Mouse (Mus musculus) heart, embryonic 13.5 days (tissue): ENCODE data around the gene Rph3a. TPM values are rescaled to one million over a fixed set of nuclear protein-coding genes. Genes with fewer than 3 reads are reported as not detected.
"Not testable (repeated sequence)": the region's sequence is repeated elsewhere in the genome, so short reads cannot be mapped to it uniquely, and the experiment has no call there.

Experiments used
- ATAC-seq: fragments of 200-750 bp; cut with Nextera tagmentation; 2 replicates; pipeline ENCODE4 v1.8.0; 2017; ENCODE audit warnings: moderate TSS enrichment; ENCODE audit not compliant: insufficient number of reproducible peaks, low FRiP score, low TSS enrichment; ENCODE audit errors: extremely low read depth
- H3K27ac ChIP-seq: fragments of 300-500 bp; sonication (generic); replicated peaks from 2 replicates; pipeline ENCODE4 v1.5.1; 2015; ENCODE audit warnings: moderate library complexity, mild to moderate bottlenecking, inconsistent platforms
- H3K27me3 ChIP-seq: fragments of 300-500 bp; sonication (generic); replicated peaks from 2 replicates; pipeline ENCODE4 v1.6.1; 2015; ENCODE audit warnings: mild to moderate bottlenecking, inconsistent platforms
- H3K36me3 ChIP-seq: fragments of 300-500 bp; sonication (generic); 2 replicates; pipeline ENCODE4 v1.6.1; 2015; ENCODE audit warnings: mild to moderate bottlenecking, inconsistent platforms
- H3K4me1 ChIP-seq: fragments of 300-500 bp; sonication (generic); 2 replicates; pipeline ENCODE4 v1.6.1; 2015; ENCODE audit warnings: inconsistent platforms
- H3K4me2 ChIP-seq: fragments of 300-500 bp; sonication (generic); 2 replicates; pipeline ENCODE4 v1.6.1; 2015; ENCODE audit warnings: inconsistent platforms, mild to moderate bottlenecking, moderate library complexity
- H3K4me3 ChIP-seq: fragments of 300-500 bp; sonication (generic); 2 replicates; pipeline ENCODE4 v1.5.1; 2015; ENCODE audit warnings: moderate library complexity, mild to moderate bottlenecking, inconsistent platforms
- H3K9ac ChIP-seq: fragments of 300-500 bp; sonication (generic); 2 replicates; pipeline ENCODE4 v1.6.1; 2015; ENCODE audit warnings: inconsistent platforms, mild to moderate bottlenecking, moderate library complexity
- H3K9me3 ChIP-seq: fragments of 300-500 bp; sonication (generic); 2 replicates; pipeline ENCODE4 v1.6.1; 2016; ENCODE audit warnings: inconsistent platforms
- WGBS: fragments of 180-500 bp; shearing (Covaris S2); methylation state at CpG from one replicate; pipeline ENCODE4 v1.1.7; 2015; ENCODE audit warnings: mixed read lengths; 5-methylcytosine and 5-hydroxymethylcytosine counted together
- polyA plus RNA-seq: library from polyadenylated mRNA; unstranded; fragments of >200 nt; fragmentation: Nextera tagmentation; extraction: Ambion mirVana; gene quantifications from 2 replicates; pipeline ENCODE4 v1.2.1, GENCODE M21; 2015

Rph3a gene
- polyA plus RNA-seq, 1 experiment from 2014 or later = not detected

GRCm38 (mm10) chr5:120906791-120907733 is 102.8 kb downstream of the Rph3a start, which contains the start of gene Oas1a:
Gene Oas1a (minus strand): TSS chr5:120907521.
- not testable (repeated sequence) for H3K27ac ChIP-seq, H3K4me2 ChIP-seq, H3K4me1 ChIP-seq, H3K9ac ChIP-seq, H3K27me3 ChIP-seq, ATAC-seq, H3K4me3 ChIP-seq, H3K36me3 ChIP-seq, H3K9me3 ChIP-seq
- WGBS = 30% methylated on average over 9 of the region's 12 CpGs

- no peak overlapping the region for H3K9ac ChIP-seq
- H3K4me2 ChIP-seq = no peak overlapping the region
- H3K9me3 ChIP-seq = no peaks in the 10 kb centered on the region; the same call in 1 of the 2 replicates
- no peak for ATAC-seq
- no peak overlapping the region for H3K27ac ChIP-seq
- H3K4me3 ChIP-seq = no peak overlapping the region
- no peaks in the 10 kb centered on the region for H3K4me1 ChIP-seq
- H3K36me3 ChIP-seq = no peaks in the 10 kb centered on the region
- WGBS = 81% methylated on average over 5 of the region's 5 CpGs
- no peaks in the 10 kb centered on the region for H3K27me3 ChIP-seq
Measured at GRCm38 (mm10) chr5:120902056-120902455, 107.8 kb downstream of the Rph3a start.

- no peak overlapping the region for H3K9ac ChIP-seq
- H3K4me2 ChIP-seq = no peak overlapping the region
- H3K27ac ChIP-seq = no peak overlapping the region
- H3K27me3 ChIP-seq = no peaks in the 10 kb centered on the region
- no peaks in the 10 kb centered on the region; the same call in 1 of the 2 replicates for H3K9me3 ChIP-seq
- ATAC-seq = no peak
- WGBS = 55% methylated on average over 1 of the region's 1 CpGs
- no peaks in the 10 kb centered on the region for H3K36me3 ChIP-seq
- H3K4me3 ChIP-seq = no peak overlapping the region
- H3K4me1 ChIP-seq = no peaks in the 10 kb centered on the region
Measured at GRCm38 (mm10) chr5:120900666-120901065, 109.2 kb downstream of the Rph3a start.

- Histone ChIP-seq H3K4me3 (no peak overlapping the region), H3K4me1 (no peaks in the 10 kb centered on the region), H3K27me3 (no peaks in the 10 kb centered on the region), H3K9ac (no peak overlapping the region), H3K27ac (no peak overlapping the region), H3K4me2 (no peak overlapping the region), H3K36me3 (no peaks in the 10 kb centered on the region), H3K9me3 (no peaks in the 10 kb centered on the region; the same call in 1 of the 2 replicates)
- ATAC-seq = no peak
Measured at GRCm38 (mm10) chr5:120898726-120899125, 111.2 kb downstream of the Rph3a start.

GRCm38 (mm10) chr5:120898307-120898706 is 111.6 kb downstream of the Rph3a start:
- no peak for ATAC-seq
- H3K4me1 ChIP-seq = no peaks in the 10 kb centered on the region
- H3K9me3 ChIP-seq = no peaks in the 10 kb centered on the region; the same call in 1 of the 2 replicates
- no peak overlapping the region for H3K27ac ChIP-seq
- H3K27me3 ChIP-seq = no peaks in the 10 kb centered on the region
- no peaks in the 10 kb centered on the region for H3K36me3 ChIP-seq
- H3K4me3 ChIP-seq = no peak overlapping the region
- H3K9ac ChIP-seq = no peak overlapping the region
- no peak overlapping the region for H3K4me2 ChIP-seq
- 78% methylated on average over 6 of the region's 6 CpGs for whole genome bisulfite sequencing

- WGBS = 72% methylated on average over 11 of the region's 11 CpGs
Measured at GRCm38 (mm10) chr5:120895231-120895900, 114.5 kb downstream of the Rph3a start.

GRCm38 (mm10) chr5:120894692-120895091 is 115.2 kb downstream of the Rph3a start:
- not testable (repeated sequence) for ATAC-seq, H3K9me3 ChIP-seq, H3K36me3 ChIP-seq, H3K27ac ChIP-seq, H3K9ac ChIP-seq, H3K4me3 ChIP-seq, H3K4me2 ChIP-seq, H3K27me3 ChIP-seq, H3K4me1 ChIP-seq
- WGBS = 63% methylated on average over 2 of the region's 2 CpGs

More at GRCm38 (mm10) chr5:120895231-120895900, 114.5 kb downstream of the Rph3a start:
- Histone ChIP-seq H3K36me3 (no peaks in the 10 kb centered on the region), H3K9me3 (no peaks in the 10 kb centered on the region; the same call in 1 of the 2 replicates), H3K4me1 (no peaks in the 10 kb centered on the region), H3K9ac (no peak overlapping the region), H3K4me3 (no peak overlapping the region), H3K4me2 (no peak overlapping the region), H3K27me3 (no peaks in the 10 kb centered on the region), H3K27ac (no peak overlapping the region)
- no peak for ATAC-seq

- ATAC-seq, H3K9ac ChIP-seq: not testable (repeated sequence)
Measured at GRCm38 (mm10) chr5:120893866-120894265, 116.0 kb downstream of the Rph3a start.

GRCm38 (mm10) chr5:120892243-120892660 is 117.6 kb downstream of the Rph3a start:
- 52% methylated on average over 2 of the region's 2 CpGs for WGBS
- peaks cover 2% of the 10 kb centered on the region; the same call in 1 of the 2 replicates for H3K27me3 ChIP-seq
- no peak overlapping the region for H3K27ac ChIP-seq
- H3K9ac ChIP-seq = no peak overlapping the region
- no peak for ATAC-seq
- H3K4me2 ChIP-seq = no peak overlapping the region
- no peaks in the 10 kb centered on the region for H3K36me3 ChIP-seq
- no peaks in the 10 kb centered on the region for H3K4me1 ChIP-seq
- H3K9me3 ChIP-seq = no peaks in the 10 kb centered on the region
- H3K4me3 ChIP-seq = no peak overlapping the region

More at GRCm38 (mm10) chr5:120893866-120894265, 116.0 kb downstream of the Rph3a start:
- H3K9me3 ChIP-seq, H3K4me3 ChIP-seq, H3K4me2 ChIP-seq, H3K4me1 ChIP-seq, H3K36me3 ChIP-seq, H3K27me3 ChIP-seq, H3K27ac ChIP-seq: not testable (repeated sequence)
- WGBS = 85% methylated on average over 4 of the region's 4 CpGs

- H3K9ac ChIP-seq, H3K27ac ChIP-seq, H3K36me3 ChIP-seq, H3K27me3 ChIP-seq, H3K4me2 ChIP-seq, H3K4me3 ChIP-seq, H3K9me3 ChIP-seq, H3K4me1 ChIP-seq, ATAC-seq: not testable (repeated sequence)
- 66% methylated on average over 2 of the region's 2 CpGs for WGBS
Measured at GRCm38 (mm10) chr5:120891566-120892242, 118.2 kb downstream of the Rph3a start.

GRCm38 (mm10) chr5:120890991-120891390 is 118.9 kb downstream of the Rph3a start:
- Histone ChIP-seq H3K4me2 (no peak overlapping the region), H3K36me3 (no peaks in the 10 kb centered on the region), H3K27me3 (peaks cover 7% of the 10 kb centered on the region), H3K9me3 (no peaks in the 10 kb centered on the region), H3K27ac (no peak overlapping the region), H3K9ac (no peak overlapping the region), H3K4me3 (no peak overlapping the region), H3K4me1 (no peaks in the 10 kb centered on the region)
- no peak for ATAC-seq
- 55% methylated on average over 3 of the region's 3 CpGs for WGBS
